ENCODE assay signal across 15 mouse cellular contexts in genomic region chr8:57592604-57593003, GRCm38 (mm10).
DNase-seq lines count a peak whose midpoint lies in the region; ATAC-seq and TF ChIP-seq lines count a peak whose summit lies in the region.
"Had no signal": no experiment of that assay in that cellular context is flagged by ENCODE, and none has a peak within 500 bp of the region (broad histone marks: within the 10 kb centered on the region; RNA-seq: fewer than 3 reads in every experiment).

No protein-coding gene starts in this region.

- WGBS in macrophage (ENCODE audit: missing documents) = 32% methylated on average over 7 of the region's 7 CpGs
- 72% methylated on average over 7 of the region's 7 CpGs for WGBS in intestine, embryonic 16.5 days

- H3K4me1 ChIP-seq in ES-Bruce4 (ENCODE audit: control insufficient read depth, insufficient read depth, low read length) = peaks cover 2% of the 10 kb centered on the region
- peaks cover 10% of the 10 kb centered on the region for H3K4me1 ChIP-seq in intestine, embryonic 16.5 days (ENCODE audit: control insufficient read depth, insufficient read depth, low read length)
- H3K4me1 ChIP-seq: heart, embryonic 12.5 days; hindbrain, embryonic 15.5 days; limb, embryonic 15.5 days; lung, embryonic 15.5 days had no signal

- TF ChIP-seq EP300 in ES-Bruce4 (IDR thresholded peaks at IDR 0.05; ENCODE audit: insufficient read depth, low read depth, low read length) = no peak

- no peak overlapping the region for H3K4me2 ChIP-seq in intestine, embryonic 16.5 days (ENCODE audit: low read depth, low read length)
- H3K4me2 ChIP-seq: heart, embryonic 12.5 days; hindbrain, embryonic 15.5 days; limb, embryonic 15.5 days; lung, embryonic 15.5 days had no signal

- no peaks in the 10 kb centered on the region for H3K27me3 ChIP-seq in ES-Bruce4 (ENCODE audit: control insufficient read depth, insufficient read depth, low read length, poor library complexity, severe bottlenecking)
- H3K27me3 ChIP-seq in splenic B cell, adult 2 months (ENCODE audit: control insufficient read depth, insufficient read depth, low read length, poor library complexity, severe bottlenecking) = no peaks in the 10 kb centered on the region
- no peaks in the 10 kb centered on the region for H3K27me3 ChIP-seq in intestine, embryonic 16.5 days (replicated peaks; ENCODE audit: control insufficient read depth, insufficient read depth, low read length)
- H3K27me3 ChIP-seq: heart, embryonic 12.5 days; hindbrain, embryonic 15.5 days; limb, embryonic 15.5 days; lung, embryonic 15.5 days had no signal

- ATAC-seq in intestine, embryonic 16.5 days = no peak
- ATAC-seq: forebrain, embryonic 14.5 days had no signal

- H3K4me3 ChIP-seq in ES-Bruce4 (ENCODE audit: low read depth, low read length) (no peak overlapping the region), macrophage (ENCODE audit: inconsistent target) (no peak overlapping the region)
- no peak overlapping the region for H3K4me3 ChIP-seq in intestine, embryonic 16.5 days (ENCODE audit: low read length)
- H3K4me3 ChIP-seq: heart, embryonic 12.5 days; hindbrain, embryonic 15.5 days; limb, embryonic 15.5 days; lung, embryonic 15.5 days had no signal

- H3K27ac ChIP-seq in ES-Bruce4 (ENCODE audit: insufficient read depth, low read length) (peak overlapping the region; percentile 26; the same call in 1 of the 2 replicates), macrophage (peak overlapping the region; percentile 69)
- no peak overlapping the region for H3K27ac ChIP-seq in intestine, embryonic 16.5 days (ENCODE audit: low read length)
- H3K27ac ChIP-seq: hindbrain, embryonic 15.5 days; limb, embryonic 15.5 days; lung, embryonic 15.5 days had no signal

- H3K36me3 ChIP-seq in ES-Bruce4 (ENCODE audit: control insufficient read depth, insufficient read depth, low read length, poor library complexity, severe bottlenecking) (no peaks in the 10 kb centered on the region), macrophage (ENCODE audit: inconsistent target) (no peaks in the 10 kb centered on the region)
- no peaks in the 10 kb centered on the region for H3K36me3 ChIP-seq in splenic B cell, adult 2 months (ENCODE audit: control insufficient read depth, insufficient read depth, low read length, poor library complexity, severe bottlenecking)
- H3K36me3 ChIP-seq in intestine, embryonic 16.5 days (ENCODE audit: control insufficient read depth, insufficient read depth, low read length) = no peaks in the 10 kb centered on the region
- H3K36me3 ChIP-seq: heart, embryonic 12.5 days; hindbrain, embryonic 15.5 days; limb, embryonic 15.5 days; lung, embryonic 15.5 days had no signal

- peaks cover 72% of the 10 kb centered on the region for H3K79me2 ChIP-seq in macrophage (ENCODE audit: inconsistent target)

- TF ChIP-seq CTCF in ES-Bruce4 (IDR thresholded peaks at IDR 0.05; ENCODE audit: low read depth, low read length) = no peak

- no peak overlapping the region for H3K9ac ChIP-seq in ES-Bruce4 (ENCODE audit: low read depth, poor library complexity, severe bottlenecking)
- H3K9ac ChIP-seq in intestine, embryonic 16.5 days (ENCODE audit: low read depth, low read length) = no peak overlapping the region
- H3K9ac ChIP-seq: heart, embryonic 12.5 days; hindbrain, embryonic 15.5 days; limb, embryonic 15.5 days; lung, embryonic 15.5 days had no signal

- no peaks in the 10 kb centered on the region for H3K9me3 ChIP-seq in ES-Bruce4 (replicated peaks; ENCODE audit: control insufficient read depth, insufficient read depth, low read length, poor library complexity, severe bottlenecking)
- H3K9me3 ChIP-seq in intestine, embryonic 16.5 days (ENCODE audit: control insufficient read depth, low read length) = no peaks in the 10 kb centered on the region
- H3K9me3 ChIP-seq: heart, embryonic 12.5 days; hindbrain, embryonic 15.5 days; limb, embryonic 15.5 days; lung, embryonic 15.5 days had no signal

- no peak for TF ChIP-seq POLR2A in ES-Bruce4 (IDR thresholded peaks at IDR 0.05; ENCODE audit: insufficient read depth, low read length)

- DNase-seq in thymus, postnatal 14 days = peak; percentile 41
- DNase-seq in thymus, postnatal 10 days (ENCODE audit: low spot score in 2 of 2) = no peak
- DNase-seq in splenic B cell, adult 2 months (ENCODE audit: low read depth, low spot score) = peak; percentile 25
- DNase-seq in lung, adult 18-20 months = no peak
- DNase-seq: gastrocnemius, postnatal 36 days; kidney, adult 9 months; kidney, postnatal 36 days had no signal

Comparison
In these comparisons a context has a peak if more than half of its experiments do, and no peak if none do; other contexts are left out.
1. DNase-seq: peak in thymus, postnatal 14 days (single experiment) and splenic B cell, adult 2 months (single experiment); none in thymus, postnatal 10 days (0 of 2) and lung, adult 18-20 months (0 of 2).